Mouse (Mus musculus) thymus, adult 18-20 months (tissue): Measurements from ENCODE around the gene Cd247.
A peak's percentile ranks its signal among the peaks of the same experiment; 100 is the strongest.

Experiments used
- DNase-seq, 2 experiments: peaks; one replicate each; pipeline ENCODE4 v3.0.0; 2022; ENCODE audit warnings: mixed read lengths in 2 of 2

Gene Cd247

GRCm38 (mm10) chr1:165828173-165828572 is 39.7 kb downstream of the Cd247 start:
- peak; percentile 48 to 67 for DNase-seq

- no peak for DNase-seq
Measured at GRCm38 (mm10) chr1:165828615-165829014, 40.1 kb downstream of the Cd247 start.

- no peak for DNase-seq
Measured at GRCm38 (mm10) chr1:165829890-165830289, 41.4 kb downstream of the Cd247 start.

GRCm38 (mm10) chr1:165833244-165833643 is 44.8 kb downstream of the Cd247 start:
- no peak for DNase-seq

- no peak for DNase-seq
Measured at GRCm38 (mm10) chr1:165833910-165834632, 45.6 kb downstream of the Cd247 start.

GRCm38 (mm10) chr1:165834633-165834975 is 46.1 kb downstream of the Cd247 start:
- no peak for DNase-seq

GRCm38 (mm10) chr1:165836461-165836860 is 48.0 kb downstream of the Cd247 start:
- DNase-seq = no peak

GRCm38 (mm10) chr1:165837546-165837945 is 49.1 kb downstream of the Cd247 start:
- DNase-seq = no peak

- no peak for DNase-seq
Measured at GRCm38 (mm10) chr1:165839201-165839600, 50.7 kb downstream of the Cd247 start.

GRCm38 (mm10) chr1:165840548-165841230 is 52.2 kb downstream of the Cd247 start:
- peak; percentile 48 to 65 for DNase-seq

GRCm38 (mm10) chr1:165842170-165842569 is 53.7 kb downstream of the Cd247 start:
- no peak for DNase-seq

GRCm38 (mm10) chr1:165843586-165843985 is 55.1 kb downstream of the Cd247 start:
- DNase-seq = peak; percentile 62 to 83

GRCm38 (mm10) chr1:165844466-165844951 is 56.0 kb downstream of the Cd247 start:
- DNase-seq = peak; percentile 65 to 78

GRCm38 (mm10) chr1:165844956-165845355 is 56.5 kb downstream of the Cd247 start:
- peak; percentile 76 to 86 for DNase-seq

GRCm38 (mm10) chr1:165845366-165845765 is 56.9 kb downstream of the Cd247 start:
- peak; percentile 70 to 83 for DNase-seq

GRCm38 (mm10) chr1:165848417-165848816 is 59.9 kb downstream of the Cd247 start:
- peak in 1 of 2 experiments; percentile 24 for DNase-seq

GRCm38 (mm10) chr1:165848881-165849280 is 60.4 kb downstream of the Cd247 start:
- peak; percentile 54 to 79 for DNase-seq

GRCm38 (mm10) chr1:165849458-165850445 is 61.3 kb downstream of the Cd247 start:
- peak in 1 of 2 experiments; percentile 21 for DNase-seq

- peak in 1 of 2 experiments; percentile 3 for DNase-seq
Measured at GRCm38 (mm10) chr1:165852131-165852530, 63.6 kb downstream of the Cd247 start.

- peak in 1 of 2 experiments; percentile 21 for DNase-seq
Measured at GRCm38 (mm10) chr1:165853131-165853721, 64.7 kb downstream of the Cd247 start.

GRCm38 (mm10) chr1:165853729-165854420 is 65.4 kb downstream of the Cd247 start:
- peak; percentile 64 to 74 for DNase-seq
